Mouse (Mus musculus) heart, postnatal 14 days (tissue): ENCODE measurements around the gene 1700034I23Rik. TPM values are rescaled to one million over a fixed set of nuclear protein-coding genes. Genes with fewer than 3 reads are reported as not detected.
"Not testable (repeated sequence)": the region's sequence is repeated elsewhere in the genome, so short reads cannot be mapped to it uniquely, and the experiment has no call there.

Experiments
- DNase-seq, 2 experiments: peaks; one replicate each; pipeline ENCODE4 v3.0.0; 2021 to 2022
- intact Hi-C: fragments of 180-260 bp; cut with DNase I; formaldehyde crosslinking; loops from one replicate; pipeline ENCODE4 v1.15.1; 2025
- long read RNA-seq, 2 experiments: library from polyadenylated mRNA; stranded (forward); transcript quantifications; one replicate each; pipeline ENCODE4 v2.0.0; 2021
- total RNA-seq, 2 experiments: library from RNA; stranded (reverse); gene quantifications; 2 replicates each; pipeline ENCODE4 v1.2.3; 2021

The 1700034I23Rik gene
- total RNA-seq = not detected
- long read RNA-seq, experiment 1 = 0 reads
- long read RNA-seq, experiment 2 = 0 reads

DNA sequence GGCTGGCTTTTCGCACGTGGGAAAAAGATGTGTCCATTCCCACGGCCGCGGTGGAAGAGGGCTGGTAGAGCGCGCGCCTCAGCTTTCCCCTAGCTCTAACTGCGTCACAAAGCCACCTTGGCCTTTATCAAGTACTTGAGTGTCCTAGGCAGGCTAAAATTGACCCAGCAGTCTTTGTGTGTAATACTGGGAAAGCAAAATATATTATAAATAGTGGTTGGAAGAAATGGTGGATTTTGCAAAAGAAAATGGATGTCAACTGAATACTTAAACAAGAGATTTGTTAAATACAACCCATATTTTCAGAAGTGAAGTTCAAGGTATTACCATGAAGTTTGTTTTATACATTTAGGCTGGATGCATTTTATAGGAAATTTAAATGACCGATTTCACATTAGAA lies at the start of gene 1700034I23Rik:
Gene 1700034I23Rik (minus strand): TSS at position 101 of the 400 bp plus-strand sequence.
- intact Hi-C loops, DNase-seq: not testable (repeated sequence)

DNA sequence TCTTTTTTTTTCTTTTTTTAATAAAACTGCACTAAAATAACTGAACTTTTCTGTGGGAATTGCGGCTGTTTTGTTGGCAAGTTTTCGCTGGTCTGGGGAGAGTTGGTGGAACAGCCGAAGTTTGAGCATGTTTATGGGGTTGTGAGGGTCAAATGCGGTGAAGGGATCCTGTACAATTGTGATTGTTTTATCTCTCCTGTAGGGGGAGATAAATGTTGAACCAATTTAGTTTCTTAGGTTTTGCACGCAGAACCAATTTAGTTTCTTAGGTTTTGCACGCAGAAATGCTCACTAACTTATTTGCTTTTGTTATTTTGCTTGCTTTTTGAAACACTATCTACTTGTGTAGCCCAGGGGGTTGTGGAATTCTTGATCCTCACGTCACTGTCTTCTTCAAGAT lies 49.0 kb upstream of the 1700034I23Rik start:
- intact Hi-C loops = loop anchor here (10.0 kb wide), 1 partner anchor 633 kb away; no protein-coding TSS in a partner anchor
- no peak for DNase-seq

DNA sequence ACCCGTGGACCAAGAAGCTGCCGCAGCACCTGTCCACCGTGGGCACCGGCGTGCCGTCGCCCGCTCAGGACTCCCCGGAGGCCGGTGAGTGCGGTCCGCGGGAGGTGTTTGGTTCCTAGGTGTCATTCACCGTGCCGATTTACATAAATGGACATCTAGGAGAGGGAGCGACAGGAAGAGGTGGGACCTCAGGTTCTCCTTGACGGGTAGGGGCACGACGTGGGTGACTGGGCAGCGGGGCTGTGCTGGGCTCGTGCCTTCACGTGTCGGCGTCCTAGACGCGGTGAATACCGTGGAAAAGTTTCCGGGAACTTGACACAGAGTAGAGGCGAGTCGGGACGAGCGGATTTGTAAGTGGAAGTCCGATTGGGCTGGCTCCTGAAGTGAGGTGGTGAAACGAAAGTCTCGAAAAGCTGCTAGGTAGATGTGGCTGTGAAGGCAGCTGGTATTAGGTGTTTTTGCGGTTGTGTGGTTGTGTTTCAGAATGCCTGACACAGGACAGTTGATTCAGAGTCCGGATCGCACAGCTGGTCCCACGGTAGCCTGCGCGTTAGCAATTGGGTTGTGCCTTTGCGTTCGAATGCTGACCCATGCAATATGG lies 48.4 kb upstream of the 1700034I23Rik start:
- peak; percentile 54 to 64 for DNase-seq
- intact Hi-C loops = loop anchor here (10.0 kb wide), 1 partner anchor 634 kb away; no protein-coding TSS in a partner anchor

DNA sequence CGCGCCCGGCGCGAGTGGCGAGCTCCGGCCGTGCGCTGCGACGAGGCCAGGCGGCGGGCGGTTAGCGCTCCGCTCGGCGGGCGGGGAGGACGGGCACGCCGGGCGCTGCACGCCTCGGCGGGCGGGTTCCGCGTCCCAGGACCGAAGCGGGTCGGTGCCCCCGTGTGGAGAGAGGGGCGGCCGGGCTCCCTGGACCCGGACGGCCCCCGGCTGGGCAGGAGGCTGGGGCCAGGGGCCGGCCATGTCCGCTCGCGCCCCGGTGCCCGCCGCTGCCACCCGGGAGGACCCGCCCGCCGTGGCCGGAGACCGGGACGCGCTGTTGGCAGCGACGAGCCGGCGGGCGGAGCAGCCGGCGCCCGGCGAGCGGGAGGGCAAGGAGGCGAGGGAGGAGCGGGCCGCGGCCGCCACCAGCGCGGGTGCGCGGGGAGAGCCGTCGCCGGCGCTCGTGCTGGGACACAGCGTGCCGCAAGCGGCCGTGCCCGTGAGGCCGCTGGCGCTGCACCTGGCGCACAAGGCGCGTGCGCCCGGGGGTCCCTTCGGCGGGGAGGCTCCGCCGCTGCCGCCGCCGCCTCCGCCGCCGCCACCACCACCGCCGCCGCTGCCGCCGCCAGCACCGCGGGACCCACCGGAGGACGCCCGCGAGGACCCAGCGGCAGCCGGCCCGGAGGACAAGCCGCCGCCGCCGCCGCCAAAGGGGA lies 47.7 kb upstream of the 1700034I23Rik start:
- intact Hi-C loops = loop anchor here (5.0 to 10.0 kb wide), 2 partner anchors 53 to 635 kb away; no protein-coding TSS in a partner anchor
- DNase-seq = peak; percentile 60 to 67

DNA sequence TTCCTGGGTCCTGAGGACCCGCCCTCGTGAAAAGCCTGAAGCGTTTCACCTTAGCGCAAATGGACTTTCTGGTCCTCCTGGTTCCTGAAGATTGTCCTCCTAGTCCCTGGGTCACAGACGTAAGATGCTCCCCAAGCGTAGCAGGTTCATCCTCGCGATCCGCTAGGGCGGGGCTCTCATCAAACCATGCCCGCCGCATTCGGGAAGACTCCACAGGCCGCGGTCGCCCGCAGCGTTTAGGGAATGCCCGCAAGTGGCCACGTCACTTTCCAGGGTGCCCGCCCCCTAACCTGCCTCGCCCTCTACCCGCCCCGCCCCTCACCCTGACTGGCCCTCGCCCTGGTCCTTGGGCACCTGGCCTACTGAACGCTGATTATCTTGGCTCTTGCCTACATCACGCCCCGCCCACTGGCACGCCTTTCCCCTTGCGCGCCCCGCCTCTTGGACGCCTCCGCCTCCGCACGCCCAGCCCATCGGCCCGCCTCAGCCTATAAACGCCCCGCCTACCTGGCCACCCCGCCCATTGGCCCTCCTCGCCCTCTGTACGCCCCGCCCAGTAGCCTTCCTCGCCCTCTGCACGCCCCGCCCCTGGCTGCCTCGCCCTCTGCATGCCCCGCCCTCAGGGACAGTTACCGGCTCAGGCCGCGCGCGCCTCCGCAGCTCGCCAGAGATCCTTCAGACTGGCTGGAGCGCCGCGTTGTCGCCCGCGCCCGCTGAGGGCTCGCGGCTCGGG lies 47.0 kb upstream of the 1700034I23Rik start, which contains the start of gene Larp1b:
Gene Larp1b (plus strand): TSS at position 659 of the 733 bp plus-strand sequence.
- intact Hi-C loops = loop anchor here (5.0 kb wide), 1 partner anchor 52 kb away; no protein-coding TSS in a partner anchor
- DNase-seq = peak; percentile 99 to 100

DNA sequence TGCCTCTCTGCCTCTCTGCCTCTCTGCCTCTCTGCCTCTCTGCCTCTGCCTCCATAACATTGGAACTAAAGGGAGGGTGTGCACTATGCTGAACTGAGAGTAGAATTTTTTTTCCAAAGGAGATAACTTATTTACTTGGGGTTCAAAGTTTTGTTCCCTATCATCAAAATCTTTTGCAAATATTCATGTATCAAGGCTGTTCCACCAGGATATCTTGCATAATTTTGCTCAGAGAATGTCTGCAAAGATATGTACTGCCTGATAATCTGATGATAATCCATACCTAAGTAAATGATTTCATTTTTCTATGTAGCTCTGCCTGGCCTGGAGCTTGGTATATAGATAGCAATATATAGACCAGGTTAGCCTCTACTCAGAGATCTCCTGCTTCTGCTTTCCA lies 36.7 kb upstream of the 1700034I23Rik start:
- intact Hi-C loops = no loop called here
- DNase-seq = no peak

DNA sequence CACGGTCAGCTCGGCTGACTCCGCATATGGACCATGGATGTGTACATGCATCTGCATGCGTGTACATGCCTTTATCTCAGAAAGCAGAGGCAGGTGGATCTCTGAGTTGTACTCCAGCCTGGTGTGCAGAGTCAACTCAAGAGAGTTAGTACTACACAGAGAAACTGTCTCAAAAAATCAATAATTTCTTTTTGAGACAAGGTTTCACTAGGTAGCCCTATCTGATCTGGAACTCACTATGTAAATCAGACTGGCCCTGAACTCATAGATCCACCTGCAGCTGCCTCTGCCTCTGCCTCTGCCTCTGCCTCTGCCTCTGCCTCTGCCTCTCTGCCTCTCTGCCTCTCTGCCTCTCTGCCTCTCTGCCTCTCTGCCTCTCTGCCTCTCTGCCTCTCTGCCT lies 36.2 kb upstream of the 1700034I23Rik start:
- no peak for DNase-seq
- intact Hi-C loops = no loop called here

DNA sequence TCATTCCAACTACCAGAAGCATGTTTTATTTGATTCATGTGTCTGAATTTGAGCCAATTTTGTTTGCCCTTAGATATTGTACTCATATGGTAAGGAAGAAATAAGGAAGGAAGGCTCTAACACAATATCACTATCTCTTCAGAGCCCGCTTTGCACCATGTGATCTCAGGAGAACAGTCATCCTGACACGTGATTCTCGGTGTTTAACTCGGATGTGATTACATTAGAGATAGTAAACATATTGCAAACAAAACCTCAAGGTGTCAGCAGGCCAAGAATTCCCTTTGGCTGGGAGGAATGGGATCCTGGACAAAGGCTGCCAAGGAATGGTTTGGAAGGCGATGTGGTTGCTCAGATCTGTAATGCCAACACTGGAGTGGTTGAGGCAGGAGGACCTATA lies 35.8 kb upstream of the 1700034I23Rik start:
- intact Hi-C loops = no loop called here
- no peak for DNase-seq

DNA sequence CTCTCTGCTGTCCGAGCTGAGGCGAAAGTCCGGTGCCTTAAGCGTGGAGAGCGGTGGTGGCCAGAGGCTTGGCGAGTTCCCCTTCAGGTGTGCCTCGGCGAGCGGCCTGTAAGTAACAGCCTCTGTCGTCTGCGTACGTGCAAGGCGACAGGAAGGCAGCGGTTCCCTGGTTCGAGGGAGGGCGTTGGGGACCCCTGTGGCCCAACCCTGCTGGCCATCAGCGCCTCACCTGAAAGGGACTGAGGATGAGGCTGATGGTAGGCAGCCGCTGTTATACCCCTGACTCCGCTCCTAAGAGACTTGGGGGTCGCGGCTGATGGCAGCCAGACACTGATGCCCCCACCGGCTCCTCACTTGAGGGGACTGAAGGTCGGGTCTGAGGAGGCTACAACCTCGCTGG lies 8.0 kb downstream of the 1700034I23Rik start:
- intact Hi-C loops = loop anchor here (5.0 kb wide), 1 partner anchor 47 kb away; the partner anchor contains the start of genes Abhd18 and Mfsd8
- DNase-seq = peak; percentile 23 to 30

DNA sequence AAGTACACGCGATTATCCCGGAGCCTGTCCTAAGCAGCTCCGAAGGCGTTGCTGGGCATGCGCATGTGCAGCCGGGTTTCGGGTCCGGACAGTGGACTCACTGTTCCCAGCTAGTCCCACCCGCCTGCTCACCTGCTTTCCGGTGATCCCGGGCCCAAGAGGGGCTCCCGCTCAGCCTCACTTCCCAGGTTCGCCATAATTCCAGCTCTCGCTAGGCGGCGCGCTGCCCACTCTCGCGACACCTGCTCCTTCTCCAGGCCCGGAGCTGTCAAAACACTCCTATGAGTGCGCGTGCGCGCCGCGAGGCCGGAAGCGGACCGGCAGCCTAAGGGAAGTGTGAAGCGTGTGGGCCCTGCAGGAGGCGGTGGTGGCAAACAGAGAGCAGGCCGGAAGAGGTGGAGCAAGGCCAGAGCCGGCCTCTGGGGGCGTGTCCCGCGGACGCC lies 8.5 kb downstream of the 1700034I23Rik start:
- intact Hi-C loops = loop anchor here (5.0 kb wide), 1 partner anchor 47 kb away; the partner anchor contains the start of genes Abhd18 and Mfsd8

DNA sequence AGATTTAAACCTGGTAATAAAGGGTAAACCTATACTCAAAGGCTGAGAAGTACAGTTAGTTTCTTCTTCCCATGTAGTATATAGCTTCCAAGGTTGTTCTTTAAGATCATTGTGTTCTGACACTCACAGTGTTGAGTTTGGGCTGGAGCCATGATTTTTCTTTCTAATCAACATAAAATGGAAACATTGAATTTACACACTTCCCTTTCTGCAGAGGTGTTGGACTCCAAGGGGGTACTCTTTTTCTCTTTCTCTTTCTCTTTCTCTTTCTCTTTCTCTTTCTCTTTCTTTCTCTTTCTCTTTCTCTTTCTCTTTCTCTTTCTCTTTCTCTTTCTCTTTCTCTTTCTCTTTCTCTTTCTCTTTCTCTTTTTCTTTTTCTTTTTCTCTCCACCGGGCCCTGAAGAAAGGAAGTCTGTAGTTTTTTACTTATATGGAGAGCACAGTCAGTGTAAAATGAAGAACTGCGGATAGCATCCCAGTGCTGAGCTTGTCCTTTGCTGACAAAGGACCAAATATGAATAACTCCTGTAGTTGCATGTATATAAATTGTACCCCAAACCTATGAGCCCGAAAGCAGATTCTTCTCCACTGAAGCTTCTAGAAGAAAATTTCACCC lies 49.1 kb downstream of the 1700034I23Rik start:
- intact Hi-C loops, DNase-seq: not testable (repeated sequence)

More for the DNA sequence above, 8.5 kb downstream of the 1700034I23Rik start:
- peak; percentile 97 for DNase-seq

Other genes starting within 250 kb of the 1700034I23Rik start
- gene Slc25a31, start 193.7 kb downstream of the 1700034I23Rik start, total RNA-seq = under 1 TPM in 1 of 2 experiments, not detected in 1; 0.39 TPM
- 10 to 100 TPM; 34.7 to 40.4 TPM for gene Hspa4l, start 158.0 kb downstream of the 1700034I23Rik start, total RNA-seq
- gene Plk4, start 102.5 kb downstream of the 1700034I23Rik start, total RNA-seq = 1 to 10 TPM; 3.3 to 7.4 TPM
- gene Mfsd8, start 55.7 kb downstream of the 1700034I23Rik start, total RNA-seq = 10 to 100 TPM; 14.4 to 17.0 TPM
- gene Abhd18, start 55.6 kb downstream of the 1700034I23Rik start, total RNA-seq = 10 to 100 TPM; 65.1 to 65.4 TPM
- 10 to 100 TPM; 63.8 to 67.6 TPM for gene Larp1b, start 47.3 kb upstream of the 1700034I23Rik start, total RNA-seq
- 10 to 100 TPM; 28.2 to 31.5 TPM for gene Pgrmc2, start 180.5 kb upstream of the 1700034I23Rik start, total RNA-seq